Mouse (Mus musculus): ENCODE measurements around the gene Kmt2a. TPM values are rescaled to one million over a fixed set of nuclear protein-coding genes. Genes with fewer than 3 reads are reported as not detected.
"Not testable (repeated sequence)": the region's sequence is repeated elsewhere in the genome, so short reads cannot be mapped to it uniquely, and the experiment has no call there.

Gene Kmt2a
- polyA plus RNA-seq, 1 experiment from 2014 or later: 12.3 TPM

DNA sequence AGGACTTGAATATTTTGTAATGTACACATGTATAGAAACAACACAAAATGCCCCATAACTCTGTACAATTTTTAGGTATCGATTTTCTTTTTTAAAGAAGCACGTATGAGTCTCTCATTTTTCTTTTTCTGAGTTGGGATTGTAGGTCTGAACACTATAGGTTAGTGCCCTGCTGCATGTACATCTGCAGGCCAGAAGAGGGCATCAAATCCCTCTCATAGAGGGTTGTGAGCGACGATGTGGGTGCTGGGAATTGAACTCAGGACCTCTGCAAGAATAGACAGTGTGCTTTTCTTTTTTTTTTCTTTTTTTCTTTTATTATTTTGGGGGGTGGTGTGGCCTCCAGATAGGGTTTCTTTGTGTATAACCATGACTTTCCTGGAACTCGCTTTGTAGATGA, 109.7 kb downstream of the Kmt2a start:
- no peak overlapping the region for H3K4me2 ChIP-seq (ENCODE audit: low read depth, low read length)
- DNase-seq (ENCODE audit: low spot score): no peak
- H3K36me3 ChIP-seq (ENCODE audit: control insufficient read depth, insufficient read depth, low read length): peaks cover 11% of the 10 kb centered on the region
- H3K27ac ChIP-seq (replicated peaks; ENCODE audit: low read depth, low read length): no peak overlapping the region
- peaks cover 4% of the 10 kb centered on the region for H3K4me1 ChIP-seq (ENCODE audit: control insufficient read depth, insufficient read depth, low read length)
- H3K27me3 ChIP-seq (replicated peaks; ENCODE audit: control insufficient read depth, insufficient read depth, low read length): no peaks in the 10 kb centered on the region
- ATAC-seq (ENCODE audit: low read depth): no peak
- no peaks in the 10 kb centered on the region for H3K9me3 ChIP-seq (ENCODE audit: control insufficient read depth, low read length)
- H3K4me3 ChIP-seq (ENCODE audit: low read depth, low read length): no peak overlapping the region
- 89% methylated on average over 5 of the region's 5 CpGs for WGBS
- no peak overlapping the region for H3K9ac ChIP-seq (ENCODE audit: low read depth, low read length)

DNA sequence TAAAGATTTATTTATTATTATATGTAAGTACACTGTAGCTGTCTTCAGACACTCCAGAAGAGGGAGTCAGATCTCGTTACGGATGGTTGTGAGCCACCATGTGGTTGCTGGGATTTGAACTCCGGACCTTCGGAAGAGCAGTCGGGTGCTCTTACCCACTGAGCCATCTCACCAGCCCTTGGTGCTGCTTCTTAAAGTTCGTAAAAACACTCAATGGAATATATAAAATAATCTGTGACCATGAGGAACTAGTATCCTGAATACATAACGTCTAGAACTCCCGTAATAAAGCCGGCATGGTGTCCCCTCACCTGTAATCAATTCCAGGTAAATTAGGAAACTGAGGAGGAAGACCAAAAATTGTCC, 113.1 kb downstream of the Kmt2a start:
- H3K9me3 ChIP-seq (ENCODE audit: control insufficient read depth, low read length); H3K9ac ChIP-seq (ENCODE audit: low read depth, low read length): not testable (repeated sequence)
- peak overlapping the region; percentile 67; the same call in 1 of the 2 replicates for H3K27ac ChIP-seq (replicated peaks; ENCODE audit: low read depth, low read length)

DNA sequence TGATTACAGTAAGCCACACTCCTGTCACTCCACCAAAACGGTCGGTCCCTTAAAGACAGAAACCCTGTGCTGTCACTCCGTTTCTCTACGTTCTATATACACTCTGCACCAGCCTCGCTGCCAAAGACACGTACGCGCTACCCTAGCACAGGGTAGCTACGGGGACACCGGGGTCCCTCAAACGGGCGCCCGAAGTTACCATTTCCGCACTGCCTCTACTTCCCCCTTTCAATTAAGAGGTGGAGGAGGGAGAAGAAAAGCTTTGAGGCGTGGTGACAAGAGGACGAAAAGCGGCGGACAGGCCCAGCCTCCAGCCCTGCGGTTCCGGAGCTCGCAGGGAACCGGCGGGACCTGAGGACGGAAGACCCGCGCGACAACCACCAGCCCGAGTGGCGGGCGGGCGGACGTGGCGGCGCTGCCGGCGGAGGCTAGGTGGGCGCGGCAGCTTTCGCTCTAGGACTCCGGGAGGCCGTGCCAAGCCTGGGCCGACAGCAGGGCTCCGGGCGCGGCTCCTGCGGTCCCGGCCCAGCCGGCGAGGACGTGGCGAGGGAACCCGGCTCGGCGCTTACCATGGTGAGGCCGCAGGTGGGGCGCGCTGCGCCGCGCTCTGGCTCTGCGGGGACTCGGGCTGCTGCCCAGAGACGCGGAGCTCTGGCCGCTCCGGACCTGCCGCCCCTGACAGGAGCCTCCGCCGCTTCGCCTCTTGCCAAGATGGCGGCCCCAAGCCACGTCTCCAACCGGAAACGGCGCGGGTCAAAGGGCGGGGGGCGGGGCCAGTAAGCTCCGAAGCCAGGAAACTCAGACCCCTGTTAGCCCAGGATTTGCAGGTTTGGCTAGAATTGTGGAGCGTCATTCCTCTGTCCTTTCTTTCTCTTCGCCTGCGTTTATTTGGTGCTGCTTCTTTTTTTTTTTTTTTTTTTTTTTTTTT, 113.7 kb downstream of the Kmt2a start, which contains the start of the genes Arcn1 and Ift46:
TSS of gene Arcn1 (minus strand) at position 745 of the 928 bp plus-strand sequence.
TSS of gene Ift46 (plus strand) at position 808 of the 928 bp plus-strand sequence.
- peak within 1 kb of the TSS; percentile 70 for H3K4me2 ChIP-seq (ENCODE audit: low read depth, low read length)
- under 1% methylated on average over 66 of the region's 82 CpGs for WGBS
- peaks cover 17% of the 10 kb centered on the region for H3K4me1 ChIP-seq (ENCODE audit: control insufficient read depth, insufficient read depth, low read length)
- H3K9ac ChIP-seq (ENCODE audit: low read depth, low read length): peak within 1 kb of the TSS; percentile 99
- peak within 1 kb of the TSS; percentile 79 for H3K4me3 ChIP-seq (ENCODE audit: low read depth, low read length)
- no peaks in the 10 kb centered on the region for H3K36me3 ChIP-seq (ENCODE audit: control insufficient read depth, insufficient read depth, low read length)
- H3K9me3 ChIP-seq (ENCODE audit: control insufficient read depth, low read length): no peaks in the 10 kb centered on the region
- peak within 1 kb of the TSS; percentile 97 for H3K27ac ChIP-seq (replicated peaks; ENCODE audit: low read depth, low read length)
- DNase-seq (ENCODE audit: low spot score) (peak; percentile 94), ATAC-seq (ENCODE audit: low read depth) (peak; percentile 93)
- H3K27me3 ChIP-seq (replicated peaks; ENCODE audit: control insufficient read depth, insufficient read depth, low read length): no peaks in the 10 kb centered on the region

More for the DNA sequence above, 113.1 kb downstream of the Kmt2a start:
- not testable (repeated sequence) for H3K36me3 ChIP-seq (ENCODE audit: control insufficient read depth, insufficient read depth, low read length); DNase-seq (ENCODE audit: low spot score); H3K27me3 ChIP-seq (replicated peaks; ENCODE audit: control insufficient read depth, insufficient read depth, low read length); ATAC-seq (ENCODE audit: low read depth)
- peak overlapping the region; percentile 79 for H3K4me3 ChIP-seq (ENCODE audit: low read depth, low read length)
- 41% methylated on average over 7 of the region's 9 CpGs for WGBS
- peaks cover 17% of the 10 kb centered on the region for H3K4me1 ChIP-seq (ENCODE audit: control insufficient read depth, insufficient read depth, low read length)
- H3K4me2 ChIP-seq (ENCODE audit: low read depth, low read length): peak overlapping the region; percentile 70; the same call in 1 of the 2 replicates

DNA sequence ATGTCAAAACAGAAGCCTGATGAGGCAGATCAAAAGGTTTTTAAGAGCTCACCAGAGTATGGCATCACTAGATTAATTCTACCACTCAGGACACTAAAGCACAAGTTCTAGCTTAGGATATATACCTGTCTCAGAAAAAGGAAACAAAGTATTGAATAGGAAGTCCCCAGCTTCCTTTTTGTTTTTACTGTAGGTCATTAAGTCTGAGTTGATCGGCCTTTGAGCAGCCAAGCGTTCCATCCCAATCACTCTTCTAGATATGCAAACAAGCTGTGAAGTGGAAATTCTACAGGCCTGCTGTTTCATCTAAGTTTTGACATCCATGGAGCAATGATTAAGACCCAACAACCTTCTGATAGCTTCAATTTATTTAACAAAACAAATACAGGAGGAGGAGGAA, 120.2 kb downstream of the Kmt2a start:
- DNase-seq (ENCODE audit: low spot score): no peak
- Histone ChIP-seq H3K36me3 (ENCODE audit: control insufficient read depth, insufficient read depth, low read length) (peaks cover 41% of the 10 kb centered on the region), H3K27ac (replicated peaks; ENCODE audit: low read depth, low read length) (no peak overlapping the region), H3K9ac (ENCODE audit: low read depth, low read length) (no peak overlapping the region), H3K4me3 (ENCODE audit: low read depth, low read length) (no peak overlapping the region), H3K27me3 (replicated peaks; ENCODE audit: control insufficient read depth, insufficient read depth, low read length) (no peaks in the 10 kb centered on the region), H3K4me1 (ENCODE audit: control insufficient read depth, insufficient read depth, low read length) (peaks cover 11% of the 10 kb centered on the region), H3K4me2 (ENCODE audit: low read depth, low read length) (no peak overlapping the region), H3K9me3 (ENCODE audit: control insufficient read depth, low read length) (no peaks in the 10 kb centered on the region)
- WGBS: 89% methylated on average over 2 of the region's 2 CpGs
- ATAC-seq (ENCODE audit: low read depth): no peak

Other genes starting within 250 kb of the Kmt2a start
- gene Treh, start 208.1 kb downstream of the Kmt2a start, polyA plus RNA-seq (2014; fragmentation: Nextera tagmentation; extraction: Ambion mirVana): not detected in 2 replicates
- gene Phldb1, start 146.1 kb downstream of the Kmt2a start, polyA plus RNA-seq (2014; fragmentation: Nextera tagmentation; extraction: Ambion mirVana): 40.3 and 40.9 TPM in 2 replicates
- gene Arcn1, start 113.5 kb downstream of the Kmt2a start, polyA plus RNA-seq (2014; fragmentation: Nextera tagmentation; extraction: Ambion mirVana): 220 and 226 TPM in 2 replicates
- gene Ift46, start 113.4 kb downstream of the Kmt2a start, polyA plus RNA-seq (2014; fragmentation: Nextera tagmentation; extraction: Ambion mirVana): 101 and 121 TPM in 2 replicates
- gene Tmem25, start 82.0 kb downstream of the Kmt2a start, polyA plus RNA-seq (2014; fragmentation: Nextera tagmentation; extraction: Ambion mirVana): 2.0 and 2.3 TPM in 2 replicates
- gene Ttc36, start 78.2 kb downstream of the Kmt2a start, polyA plus RNA-seq (2014; fragmentation: Nextera tagmentation; extraction: Ambion mirVana): not detected in 2 replicates
- gene Atp5l, start 39.4 kb upstream of the Kmt2a start, polyA plus RNA-seq (2014; fragmentation: Nextera tagmentation; extraction: Ambion mirVana): 681 and 870 TPM in 2 replicates
- gene Ube4a, start 84.3 kb upstream of the Kmt2a start, polyA plus RNA-seq (2014; fragmentation: Nextera tagmentation; extraction: Ambion mirVana): 25.5 and 30.3 TPM in 2 replicates
- 0.47 and 0.67 TPM in 2 replicates for gene Cd3g, start 99.1 kb upstream of the Kmt2a start, polyA plus RNA-seq (2014; fragmentation: Nextera tagmentation; extraction: Ambion mirVana)
- gene Cd3d, start 100.5 kb upstream of the Kmt2a start, polyA plus RNA-seq (2014; fragmentation: Nextera tagmentation; extraction: Ambion mirVana): not detected in 2 replicates
- gene Cd3e, start 128.3 kb upstream of the Kmt2a start, polyA plus RNA-seq (2014; fragmentation: Nextera tagmentation; extraction: Ambion mirVana): 0.10 and 0.25 TPM in 2 replicates
- 11.6 and 13.3 TPM in 2 replicates for gene Mpzl2, start 158.5 kb upstream of the Kmt2a start, polyA plus RNA-seq (2014; fragmentation: Nextera tagmentation; extraction: Ambion mirVana)
- 4.0 TPM in 2 replicates for gene Mpzl3, start 173.9 kb upstream of the Kmt2a start, polyA plus RNA-seq (2014; fragmentation: Nextera tagmentation; extraction: Ambion mirVana)
- gene Jaml, start 197.9 kb upstream of the Kmt2a start, polyA plus RNA-seq (2014; fragmentation: Nextera tagmentation; extraction: Ambion mirVana): 0.21 and 0.50 TPM in 2 replicates
- 2.4 TPM in 2 replicates for gene Scn2b, start 236.5 kb upstream of the Kmt2a start, polyA plus RNA-seq (2014; fragmentation: Nextera tagmentation; extraction: Ambion mirVana)